In the genomic region with DNA sequence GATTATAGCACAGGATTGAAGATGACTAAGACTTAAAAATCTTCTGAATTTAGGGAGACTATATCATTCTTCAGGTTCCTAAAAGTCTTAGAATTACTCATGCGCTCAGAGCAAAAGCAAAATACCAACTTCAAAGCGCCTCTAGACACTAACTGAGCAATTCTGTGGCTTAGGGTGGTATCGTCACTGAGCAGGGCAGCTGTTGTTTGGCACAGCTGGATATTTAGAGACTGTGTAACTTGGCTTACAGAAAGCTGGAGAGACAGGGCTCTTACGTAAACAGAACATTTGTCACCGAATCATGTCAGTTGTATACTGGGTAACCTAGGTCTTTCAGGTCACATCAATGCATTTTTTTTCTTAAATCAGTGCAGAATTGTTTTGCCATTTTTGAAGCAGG, we compare ENCODE assay signal across 10 mouse cellular contexts. TPM values are rescaled to one million over a fixed set of nuclear protein-coding genes. Genes with fewer than 3 reads are reported as not detected.
DNase-seq lines count a peak whose midpoint lies in the region; ATAC-seq and TF ChIP-seq lines count a peak whose summit lies in the region.
"Had no signal": no experiment of that assay in that cellular context is flagged by ENCODE, and none has a peak within 500 bp of the region (broad histone marks: within the 10 kb centered on the region; RNA-seq: fewer than 3 reads in every experiment).

No protein-coding gene starts in this region.

- H3K9me3 ChIP-seq in megakaryocyte, embryonic 14.5 days: peaks cover 14% of the 10 kb centered on the region
- H3K9me3 ChIP-seq in CH12.LX (replicated peaks; ENCODE audit: low read length): no peaks in the 10 kb centered on the region
- no peaks in the 10 kb centered on the region for H3K9me3 ChIP-seq in hindbrain, postnatal 0 days (ENCODE audit: low read length)
- H3K9me3 ChIP-seq: forebrain, embryonic 15.5 days; limb, embryonic 12.5 days had no signal

- TF ChIP-seq CTCF in CH12.LX (conservative IDR thresholded peaks at IDR 0.05 in 1 of 2, IDR thresholded peaks at IDR 0.05 in 1 of 2; ENCODE audit: low read depth in 2 of 2, low read length in 2 of 2): no peak
- TF ChIP-seq CTCF in hindbrain, postnatal 0 days (IDR thresholded peaks at IDR 0.05; ENCODE audit: low read depth): no peak

- peaks cover 2% of the 10 kb centered on the region for H3K27me3 ChIP-seq in megakaryocyte, embryonic 14.5 days (replicated peaks)
- H3K27me3 ChIP-seq in CH12.LX (replicated peaks): no peaks in the 10 kb centered on the region
- H3K27me3 ChIP-seq in hindbrain, postnatal 0 days (ENCODE audit: insufficient read depth, low read length): no peaks in the 10 kb centered on the region
- H3K27me3 ChIP-seq: forebrain, embryonic 15.5 days; limb, embryonic 12.5 days had no signal

- H3K4me2 ChIP-seq in CH12.LX (ENCODE audit: insufficient read depth, low read depth, poor library complexity, severe bottlenecking): peak overlapping the region; percentile 33; the same call in 1 of the 2 replicates
- H3K4me2 ChIP-seq in hindbrain, postnatal 0 days (ENCODE audit: low read depth, low read length): 0 out of 2 replicates have a peak overlapping the region, but pooled peaks have one; percentile 80

- ATAC-seq in megakaryocyte, adult 5-6 weeks (ENCODE audit: poor library complexity, severe bottlenecking): no peak
- ATAC-seq in hindbrain, postnatal 0 days: no peak

- peak overlapping the region; percentile 39 for H3K4me3 ChIP-seq in megakaryocyte, embryonic 14.5 days (replicated peaks)
- no peak overlapping the region for H3K4me3 ChIP-seq in CH12.LX (replicated peaks in 1 of 3; ENCODE audit: low read depth in 2 of 3, low read length in 2 of 3, poor library complexity in 1 of 3)
- no peak overlapping the region for H3K4me3 ChIP-seq in hindbrain, postnatal 0 days (ENCODE audit: low read length)

- no peak for TF ChIP-seq EP300 in CH12.LX (IDR thresholded peaks at IDR 0.05; ENCODE audit: low read length)

- H3K36me3 ChIP-seq in megakaryocyte, embryonic 14.5 days (replicated peaks; ENCODE audit: low read length): no peaks in the 10 kb centered on the region
- no peaks in the 10 kb centered on the region for H3K36me3 ChIP-seq in CH12.LX (replicated peaks in 1 of 2; ENCODE audit: control insufficient read depth in 1 of 2, insufficient read depth in 1 of 2, low read length in 1 of 2)
- H3K36me3 ChIP-seq in hindbrain, postnatal 0 days (ENCODE audit: insufficient read depth, low read length): no peaks in the 10 kb centered on the region
- H3K36me3 ChIP-seq: forebrain, embryonic 15.5 days; limb, embryonic 12.5 days had no signal

- TF ChIP-seq POLR2A in CH12.LX (IDR thresholded peaks at IDR 0.05; ENCODE audit: low read depth, low read length): no peak

- in situ Hi-C loops in CH12.LX (cut with MboI; ENCODE audit: low pct_ligation_motif_present, low pct_unique_long_range_greater_than_20kb, low sequenced_read_pairs): loop anchor here (25.0 kb wide), 1 partner anchor 1099 kb away; no protein-coding TSS in a partner anchor

- TF ChIP-seq RAD21 in CH12.LX (IDR thresholded peaks at IDR 0.05; ENCODE audit: low read depth, low read length): no peak

- no peaks in the 10 kb centered on the region for H3K79me2 ChIP-seq in CH12.LX (replicated peaks; ENCODE audit: control insufficient read depth, extremely low read depth, insufficient read depth, poor library complexity, severe bottlenecking)

- dilution Hi-C loops in CH12.LX (cut with MboI; ENCODE audit: extremely low pct_ligation_motif_present, extremely low pct_unique_long_range_greater_than_20kb, low sequenced_read_pairs): no loop called here

- H3K4me1 ChIP-seq in megakaryocyte, embryonic 14.5 days: peaks cover 33% of the 10 kb centered on the region
- H3K4me1 ChIP-seq in CH12.LX (ENCODE audit: control insufficient read depth in 1 of 2, insufficient read depth in 2 of 2): peaks cover 0 to 9% of the 10 kb centered on the region in 2 experiments; a peak in 2 of 4 replicates
- H3K4me1 ChIP-seq in hindbrain, postnatal 0 days (ENCODE audit: insufficient read depth, low read length): no peaks in the 10 kb centered on the region; the same call in 1 of the 2 replicates

- H3K9ac ChIP-seq in CH12.LX (ENCODE audit: insufficient read depth, low read depth): no peak overlapping the region
- H3K9ac ChIP-seq in hindbrain, postnatal 0 days (replicated peaks; ENCODE audit: low read length): 0 out of 2 replicates have a peak overlapping the region, but pooled peaks have one; percentile 47
- H3K9ac ChIP-seq: limb, embryonic 12.5 days had no signal

- DNase-seq in CH12.LX (ENCODE audit: extremely low read depth): peak; percentile 12
- DNase-seq in hindbrain, postnatal 0 days (ENCODE audit: low spot score): peak; percentile 7
- DNase-seq in thymus, postnatal 10 days (ENCODE audit: low spot score in 2 of 2): peak; percentile 11 to 17
- no peak for DNase-seq in spleen, adult 18-20 months
- no peak for DNase-seq in frontal cortex, adult 2 months (ENCODE audit: extremely low spot score in 1 of 2, low spot score in 1 of 2)

- H3K27ac ChIP-seq in CH12.LX (ENCODE audit: insufficient read depth, low read depth): no peak overlapping the region
- no peak overlapping the region for H3K27ac ChIP-seq in hindbrain, postnatal 0 days

- WGBS in hindbrain, postnatal 0 days: 47% methylated on average over 5 of the region's 5 CpGs

TF ChIP-seq in CH12.LX, 34 proteins besides CTCF, POLR2A, EP300 and RAD21:
- TF ChIP-seq ETS1 (conservative IDR thresholded peaks at IDR 0.05; ENCODE audit: low read depth, low read length) (peak; percentile 39; the same call in 1 of the 2 replicates), USF1 (IDR thresholded peaks at IDR 0.05; ENCODE audit: low read depth, low read length) (no peak), MAFK (IDR thresholded peaks at IDR 0.05; ENCODE audit: insufficient replicate concordance, low read length) (no peak), TBP (conservative IDR thresholded peaks at IDR 0.05; ENCODE audit: low read depth, low read length) (no peak), SIN3A (IDR thresholded peaks at IDR 0.05; ENCODE audit: low read length) (no peak), ZKSCAN1 (IDR thresholded peaks at IDR 0.05; ENCODE audit: borderline replicate concordance, low read depth, low read length) (no peak), JUN (IDR thresholded peaks at IDR 0.05; ENCODE audit: insufficient read depth, low read depth, low read length) (no peak)
TF ChIP-seq in CH12.LX: peak in this region for 1.

RNA-seq across cellular contexts. Expression of a gene that starts 26.4 kb away (rescaled TPM):
- not detected in 2 replicates for polyA plus RNA-seq in megakaryocyte, embryonic 14.5 days (2012; ENCODE audit: insufficient read depth, low replicate concordance)
- not detected in 2 replicates for total RNA-seq in megakaryocyte, adult 5-6 weeks (2015)
- not detected in 2 replicates for total RNA-seq in megakaryocyte, adult 5-6 weeks (2017)
- total RNA-seq in CH12.LX (2012; rRNA removed) (not detected in 2 replicates), CH12.LX (2014; rRNA removed) (not detected in 2 replicates)
- not detected in 2 replicates for polyA plus RNA-seq in CH12.LX (2012; ENCODE audit: insufficient read length, low read depth)
- total RNA-seq in hindbrain, postnatal 0 days (2014; rRNA removed): 0.89 and 1.7 TPM in 2 replicates
- polyA plus RNA-seq in hindbrain, postnatal 0 days (2015; fragmentation: Nextera tagmentation; extraction: Ambion mirVana): 0.79 and 0.89 TPM in 2 replicates
- 0.26 and 0.29 TPM in 2 replicates for polyA plus RNA-seq in frontal cortex, adult 2 months (2012; rRNA removed)
- total RNA-seq: heart, adult 18-20 months had no signal

RNA-seq across cellular contexts. Expression of a gene that starts 27.6 kb away (rescaled TPM):
- polyA plus RNA-seq in megakaryocyte, embryonic 14.5 days (2012; ENCODE audit: insufficient read depth, low replicate concordance): not detected in 2 replicates
- total RNA-seq in megakaryocyte, adult 5-6 weeks (2015): not detected in 2 replicates
- 0.69 TPM in 1 of 2 replicates, not detected in the other for total RNA-seq in megakaryocyte, adult 5-6 weeks (2017)
- 0.13 TPM in 1 of 2 replicates, not detected in the other for total RNA-seq in CH12.LX (2012; rRNA removed)
- not detected in 2 replicates for total RNA-seq in CH12.LX (2014; rRNA removed)
- not detected in 2 replicates for polyA plus RNA-seq in CH12.LX (2012; ENCODE audit: insufficient read length, low read depth)
- total RNA-seq in hindbrain, postnatal 0 days (2014; rRNA removed): not detected in 2 replicates
- polyA plus RNA-seq in hindbrain, postnatal 0 days (2015; fragmentation: Nextera tagmentation; extraction: Ambion mirVana): 0.49 and 0.91 TPM in 2 replicates
- polyA plus RNA-seq in frontal cortex, adult 2 months (2012; rRNA removed): 0.74 and 0.90 TPM in 2 replicates
- polyA plus RNA-seq: forebrain, embryonic 15.5 days; limb, embryonic 12.5 days had no signal

RNA-seq across cellular contexts. Expression of a gene that starts 49.7 kb away (rescaled TPM):
- 0.95 and 3.4 TPM in 2 replicates for polyA plus RNA-seq in megakaryocyte, embryonic 14.5 days (2012; ENCODE audit: insufficient read depth, low replicate concordance)
- total RNA-seq in megakaryocyte, adult 5-6 weeks (2015): 46.4 and 53.8 TPM in 2 replicates
- total RNA-seq in megakaryocyte, adult 5-6 weeks (2017): 27.6 and 29.6 TPM in 2 replicates
- total RNA-seq in CH12.LX (2012; rRNA removed) (114 and 128 TPM in 2 replicates), CH12.LX (2014; rRNA removed) (205 and 224 TPM in 2 replicates)
- polyA plus RNA-seq in CH12.LX (2012; ENCODE audit: insufficient read length, low read depth): 166 and 180 TPM in 2 replicates
- 72.8 and 75.5 TPM in 2 replicates for total RNA-seq in hindbrain, postnatal 0 days (2014; rRNA removed)
- 123 and 129 TPM in 2 replicates for polyA plus RNA-seq in hindbrain, postnatal 0 days (2015; fragmentation: Nextera tagmentation; extraction: Ambion mirVana)
- 52.1 and 52.2 TPM in 2 replicates for polyA plus RNA-seq in frontal cortex, adult 2 months (2012; rRNA removed)

Comparison
In these comparisons a context has a peak if more than half of its experiments do, and no peak if none do; other contexts are left out.
1. DNase-seq: peak in CH12.LX (single experiment), hindbrain, postnatal 0 days (single experiment) and thymus, postnatal 10 days (2 of 2); none in spleen, adult 18-20 months (0 of 2) and frontal cortex, adult 2 months (0 of 2).
2. RNA of a gene that starts 49.7 kb away (polyA plus RNA-seq): 166 to 180 TPM in CH12.LX, 123 to 129 TPM in hindbrain, postnatal 0 days and 52.1 to 52.2 TPM in frontal cortex, adult 2 months; 0.95 to 3.4 TPM in megakaryocyte, embryonic 14.5 days; every median in the first group is over 10 times any median in the second.